Mouse (Mus musculus) lung, adult 2 months (tissue): Measurements from ENCODE around the gene Il17ra.

Experiments
- CTCF ChIP-seq: fragments of 200-500 bp; IDR thresholded peaks from 2 replicates; pipeline ENCODE4 v1.5.1; 2011; ENCODE audit warnings: mild to moderate bottlenecking, low read length, control low read depth; ENCODE audit not compliant: insufficient read depth
- POLR2A ChIP-seq: fragments of 200-500 bp; IDR thresholded peaks from 2 replicates; pipeline ENCODE4 v1.6.1; 2011; ENCODE audit warnings: low read depth, mild to moderate bottlenecking, control low read depth, low read length, borderline replicate concordance; ENCODE audit errors: extremely low read depth

DNA sequence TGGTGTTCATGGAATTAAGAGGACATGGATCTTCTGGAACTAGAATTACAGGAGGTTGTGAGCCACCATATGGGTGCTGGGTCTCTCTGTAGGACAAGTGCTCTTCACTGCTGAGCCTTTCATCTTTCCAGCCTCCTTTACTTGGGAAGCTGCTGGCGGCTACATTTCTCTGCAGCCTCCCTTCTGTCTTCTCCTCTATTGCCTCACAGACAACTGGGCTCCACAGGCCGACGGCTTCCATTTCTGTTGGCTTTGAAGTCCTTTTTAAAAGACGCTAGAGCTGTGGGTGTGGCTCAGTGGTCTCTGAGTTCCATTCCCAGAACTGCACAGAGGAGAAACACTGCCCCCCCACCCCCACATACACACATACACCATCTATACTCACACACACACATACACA, 2.3 kb downstream of the Il17ra start:
- no peak for TF ChIP-seq CTCF
- TF ChIP-seq POLR2A, result no peak
